Mouse (Mus musculus): ENCODE results near the gene Pcnx2.

DNA sequence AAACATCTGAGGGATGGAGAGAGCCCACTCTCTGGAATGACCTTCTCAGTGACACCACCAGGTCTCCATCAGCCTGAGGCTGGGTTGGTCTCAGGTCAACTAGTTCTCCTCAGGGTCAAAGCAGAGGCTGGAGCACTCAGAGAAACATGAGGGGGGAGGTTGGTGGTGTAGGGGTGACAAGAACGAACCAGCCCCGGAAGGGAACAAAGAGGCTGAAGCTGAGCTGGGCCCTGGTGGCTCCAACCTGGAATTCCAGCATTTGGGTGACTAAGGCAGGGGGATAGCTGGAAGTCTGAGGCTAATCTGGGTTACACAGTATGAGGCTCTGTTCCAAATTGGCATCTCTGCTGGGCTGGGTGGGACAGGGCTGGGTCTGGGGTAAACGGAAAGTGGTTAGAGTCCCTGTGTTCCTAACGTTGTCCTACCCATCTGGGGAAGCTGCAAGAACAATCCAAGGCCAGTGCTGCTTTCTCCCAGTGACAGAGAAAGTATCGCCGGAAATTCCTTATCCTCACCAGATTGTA lies 27.9 kb downstream of the Pcnx2 start:
- no peak for TF ChIP-seq MAX (IDR thresholded peaks at IDR 0.05; ENCODE audit: low read depth)
- no peak for TF ChIP-seq MYOG (IDR thresholded peaks at IDR 0.05; ENCODE audit: control insufficient read depth in 1 of 3, insufficient read depth in 1 of 3, insufficient read length in 2 of 3, low read depth in 2 of 3)
- no peak for TF ChIP-seq POLR2A (IDR thresholded peaks at IDR 0.05; ENCODE audit: insufficient read length, low read depth)
- TF ChIP-seq E2F4 (IDR thresholded peaks at IDR 0.05; ENCODE audit: insufficient read depth), result no peak

Data from myocyte (in vitro differentiated cells).